Mouse (Mus musculus) left cerebral cortex, postnatal 25 days (tissue): ENCODE measurements around the gene Ptger4. TPM values are rescaled to one million over a fixed set of nuclear protein-coding genes. Genes with fewer than 3 reads are reported as not detected.

ENCODE experiments used
- DNase-seq, 2 experiments: peaks; one replicate each; pipeline ENCODE4 v3.0.0; 2022; ENCODE audit warnings: low spot score in 2 of 2, mixed read lengths in 1 of 2
- intact Hi-C: fragments of 180-260 bp; cut with DNase I; formaldehyde crosslinking; loops from one replicate; pipeline ENCODE4 v1.15.1; 2025
- total RNA-seq, 2 experiments: library from RNA; stranded (reverse); gene quantifications; 2 replicates each; pipeline ENCODE4 v1.2.3; 2021

Ptger4 gene
- total RNA-seq: 1 to 10 TPM; 1.1 to 1.5 TPM

GRCm38 (mm10) chr15:5243959-5244905, at the start of gene Ptger4:
Gene Ptger4, minus strand, starts transcription at chr15:5244187.
- peak; percentile 78 to 85 for DNase-seq
- intact Hi-C loops: no loop called here

GRCm38 (mm10) chr15:5288412-5288811, 44.4 kb upstream of the Ptger4 start:
- DNase-seq: no peak
- intact Hi-C loops: no loop called here

- intact Hi-C loops: no loop called here
- DNase-seq: no peak
Measured at GRCm38 (mm10) chr15:5287072-5287471, 43.1 kb upstream of the Ptger4 start.

- intact Hi-C loops: no loop called here
- no peak for DNase-seq
Measured at GRCm38 (mm10) chr15:5281316-5281715, 37.3 kb upstream of the Ptger4 start.

GRCm38 (mm10) chr15:5279831-5280230, 35.8 kb upstream of the Ptger4 start:
- intact Hi-C loops: no loop called here
- no peak for DNase-seq

- intact Hi-C loops: no loop called here
Measured at GRCm38 (mm10) chr15:5278525-5278924, 34.5 kb upstream of the Ptger4 start.

GRCm38 (mm10) chr15:5273981-5274380, 30.0 kb upstream of the Ptger4 start:
- DNase-seq: no peak
- intact Hi-C loops: no loop called here

More at GRCm38 (mm10) chr15:5278525-5278924, 34.5 kb upstream of the Ptger4 start:
- DNase-seq: no peak

- intact Hi-C loops: no loop called here
- no peak for DNase-seq
Measured at GRCm38 (mm10) chr15:5266095-5266494, 22.1 kb upstream of the Ptger4 start.

- DNase-seq: no peak
- intact Hi-C loops: no loop called here
Measured at GRCm38 (mm10) chr15:5262874-5263504, 19.0 kb upstream of the Ptger4 start.

- DNase-seq: peak in 1 of 2 experiments; percentile 47
- intact Hi-C loops: no loop called here
Measured at GRCm38 (mm10) chr15:5262095-5262667, 18.2 kb upstream of the Ptger4 start.

GRCm38 (mm10) chr15:5261004-5261403, 17.0 kb upstream of the Ptger4 start:
- no peak for DNase-seq
- intact Hi-C loops: no loop called here

GRCm38 (mm10) chr15:5260183-5260582, 16.2 kb upstream of the Ptger4 start:
- intact Hi-C loops: no loop called here

GRCm38 (mm10) chr15:5250182-5250581, 6.2 kb upstream of the Ptger4 start:
- intact Hi-C loops: no loop called here
- no peak for DNase-seq

More at GRCm38 (mm10) chr15:5260183-5260582, 16.2 kb upstream of the Ptger4 start:
- DNase-seq: no peak

- intact Hi-C loops: no loop called here
- no peak for DNase-seq
Measured at GRCm38 (mm10) chr15:5243036-5243958, 690 bp downstream of the Ptger4 start.

GRCm38 (mm10) chr15:5242241-5243035, 1.5 kb downstream of the Ptger4 start:
- intact Hi-C loops: no loop called here
- peak; percentile 46 to 52 for DNase-seq

GRCm38 (mm10) chr15:5241304-5242201, 2.4 kb downstream of the Ptger4 start:
- peak; percentile 44 to 50 for DNase-seq
- intact Hi-C loops: no loop called here

GRCm38 (mm10) chr15:5240360-5240759, 3.6 kb downstream of the Ptger4 start:
- intact Hi-C loops: no loop called here
- DNase-seq: no peak

- peak in 1 of 2 experiments; percentile 61 for DNase-seq
- intact Hi-C loops: no loop called here
Measured at GRCm38 (mm10) chr15:5239901-5240300, 4.1 kb downstream of the Ptger4 start.
